Mouse (Mus musculus): ENCODE results near the gene Ttc7.

The Ttc7 gene

GRCm38 (mm10) chr17:87282706-87283053 is at the start of gene Ttc7:
Gene Ttc7 (plus strand): TSS chr17:87282886.
- peak; percentile 96 for DNase-seq (ENCODE audit: low read depth, low spot score)

- DNase-seq (ENCODE audit: low read depth, low spot score), result no peak
Measured at GRCm38 (mm10) chr17:87235019-87235418, 47.7 kb upstream of the Ttc7 start.

GRCm38 (mm10) chr17:87236725-87237650 is 45.7 kb upstream of the Ttc7 start:
- no peak for DNase-seq (ENCODE audit: low read depth, low spot score)

- DNase-seq (ENCODE audit: low read depth, low spot score), result no peak
Measured at GRCm38 (mm10) chr17:87237826-87238225, 44.9 kb upstream of the Ttc7 start.

- DNase-seq (ENCODE audit: low read depth, low spot score), result no peak
Measured at GRCm38 (mm10) chr17:87246103-87246502, 36.6 kb upstream of the Ttc7 start.

GRCm38 (mm10) chr17:87254384-87254783 is 28.3 kb upstream of the Ttc7 start:
- no peak for DNase-seq (ENCODE audit: low read depth, low spot score)

GRCm38 (mm10) chr17:87255672-87256071 is 27.0 kb upstream of the Ttc7 start:
- DNase-seq (ENCODE audit: low read depth, low spot score), result no peak

- no peak for DNase-seq (ENCODE audit: low read depth, low spot score)
Measured at GRCm38 (mm10) chr17:87263401-87263800, 19.3 kb upstream of the Ttc7 start.

- DNase-seq (ENCODE audit: low read depth, low spot score), result no peak
Measured at GRCm38 (mm10) chr17:87264054-87264830, 18.4 kb upstream of the Ttc7 start.

- no peak for DNase-seq (ENCODE audit: low read depth, low spot score)
Measured at GRCm38 (mm10) chr17:87264927-87265791, 17.5 kb upstream of the Ttc7 start.

- DNase-seq (ENCODE audit: low read depth, low spot score), result peak; percentile 94
Measured at GRCm38 (mm10) chr17:87265792-87266186, 16.9 kb upstream of the Ttc7 start, which contains the start of gene Mcfd2. Gene Mcfd2 (minus strand): TSS chr17:87265935.

GRCm38 (mm10) chr17:87269454-87269853 is 13.2 kb upstream of the Ttc7 start:
- DNase-seq (ENCODE audit: low read depth, low spot score), result no peak

- DNase-seq (ENCODE audit: low read depth, low spot score), result no peak
Measured at GRCm38 (mm10) chr17:87275363-87276341, 7.0 kb upstream of the Ttc7 start.

GRCm38 (mm10) chr17:87282007-87282705 is 530 bp upstream of the Ttc7 start:
- peak; percentile 91 for DNase-seq (ENCODE audit: low read depth, low spot score)

- no peak for DNase-seq (ENCODE audit: low read depth, low spot score)
Measured at GRCm38 (mm10) chr17:87283055-87283754, 519 bp downstream of the Ttc7 start.

- peak; percentile 83 for DNase-seq (ENCODE audit: low read depth, low spot score)
Measured at GRCm38 (mm10) chr17:87283755-87284481, 1.2 kb downstream of the Ttc7 start.

- no peak for DNase-seq (ENCODE audit: low read depth, low spot score)
Measured at GRCm38 (mm10) chr17:87284482-87285040, 1.9 kb downstream of the Ttc7 start.

All from CD4-positive helper T cell, adult 2 months (primary cell).